Mouse (Mus musculus): ENCODE results near the gene Ankdd1a. TPM values are rescaled to one million over a fixed set of nuclear protein-coding genes. Genes with fewer than 3 reads are reported as not detected.

Ankdd1a gene
- polyA plus RNA-seq, 1 experiment from 2014 or later: 0.20 TPM

GRCm38 (mm10) chr9:65472769-65473168, 47.2 kb downstream of the Ankdd1a start:
- WGBS: 84% methylated on average over 4 of the region's 4 CpGs
- H3K9ac ChIP-seq (ENCODE audit: low read length): no peak overlapping the region
- no peaks in the 10 kb centered on the region for H3K4me1 ChIP-seq (replicated peaks; ENCODE audit: control insufficient read depth, insufficient read depth, low read length)
- H3K4me3 ChIP-seq (ENCODE audit: low read depth, low read length): no peak overlapping the region
- DNase-seq (ENCODE audit: low spot score): no peak
- no peaks in the 10 kb centered on the region for H3K27me3 ChIP-seq (ENCODE audit: control insufficient read depth, insufficient read depth, low read length)
- no peak overlapping the region for H3K27ac ChIP-seq (ENCODE audit: low read depth, low read length)
- H3K9me3 ChIP-seq (ENCODE audit: control insufficient read depth, low read length): no peaks in the 10 kb centered on the region
- no peak overlapping the region for H3K4me2 ChIP-seq (ENCODE audit: low read depth, low read length, severe bottlenecking)
- no peak for ATAC-seq (replicated peaks; ENCODE audit: low FRiP score)
- H3K36me3 ChIP-seq (ENCODE audit: control insufficient read depth, insufficient read depth, low read length): peaks cover 2% of the 10 kb centered on the region; the same call in 1 of the 2 replicates

GRCm38 (mm10) chr9:65467686-65468085, 52.3 kb downstream of the Ankdd1a start:
- WGBS: 77% methylated on average over 11 of the region's 11 CpGs
- Histone ChIP-seq H3K4me3 (ENCODE audit: low read depth, low read length) (no peak overlapping the region), H3K4me1 (replicated peaks; ENCODE audit: control insufficient read depth, insufficient read depth, low read length) (no peaks in the 10 kb centered on the region), H3K27me3 (ENCODE audit: control insufficient read depth, insufficient read depth, low read length) (no peaks in the 10 kb centered on the region), H3K36me3 (ENCODE audit: control insufficient read depth, insufficient read depth, low read length) (no peaks in the 10 kb centered on the region; the same call in 1 of the 2 replicates), H3K9me3 (ENCODE audit: control insufficient read depth, low read length) (no peaks in the 10 kb centered on the region), H3K9ac (ENCODE audit: low read length) (no peak overlapping the region), H3K4me2 (ENCODE audit: low read depth, low read length, severe bottlenecking) (no peak overlapping the region), H3K27ac (ENCODE audit: low read depth, low read length) (no peak overlapping the region)
- no peak for ATAC-seq (replicated peaks; ENCODE audit: low FRiP score)
- no peak for DNase-seq (ENCODE audit: low spot score)

- 92% methylated on average over 2 of the region's 2 CpGs for WGBS
- Histone ChIP-seq H3K9ac (ENCODE audit: low read length) (no peak overlapping the region), H3K4me2 (ENCODE audit: low read depth, low read length, severe bottlenecking) (no peak overlapping the region), H3K4me3 (ENCODE audit: low read depth, low read length) (no peak overlapping the region), H3K27me3 (ENCODE audit: control insufficient read depth, insufficient read depth, low read length) (no peaks in the 10 kb centered on the region), H3K9me3 (ENCODE audit: control insufficient read depth, low read length) (no peaks in the 10 kb centered on the region), H3K36me3 (ENCODE audit: control insufficient read depth, insufficient read depth, low read length) (no peaks in the 10 kb centered on the region; the same call in 1 of the 2 replicates), H3K27ac (ENCODE audit: low read depth, low read length) (no peak overlapping the region), H3K4me1 (replicated peaks; ENCODE audit: control insufficient read depth, insufficient read depth, low read length) (peaks cover 6% of the 10 kb centered on the region)
- no peak for DNase-seq (ENCODE audit: low spot score)
- no peak for ATAC-seq (replicated peaks; ENCODE audit: low FRiP score)
These were observed 54.8 kb downstream of the Ankdd1a start for GRCm38 (mm10) chr9:65465241-65465640.

GRCm38 (mm10) chr9:65464161-65464560, 55.8 kb downstream of the Ankdd1a start:
- no peaks in the 10 kb centered on the region for H3K9me3 ChIP-seq (ENCODE audit: control insufficient read depth, low read length)
- DNase-seq (ENCODE audit: low spot score) (no peak), ATAC-seq (replicated peaks; ENCODE audit: low FRiP score) (no peak)
- no peak overlapping the region for H3K4me2 ChIP-seq (ENCODE audit: low read depth, low read length, severe bottlenecking)
- H3K9ac ChIP-seq (ENCODE audit: low read length): no peak overlapping the region
- H3K27ac ChIP-seq (ENCODE audit: low read depth, low read length): no peak overlapping the region
- no peaks in the 10 kb centered on the region; the same call in 1 of the 2 replicates for H3K36me3 ChIP-seq (ENCODE audit: control insufficient read depth, insufficient read depth, low read length)
- H3K27me3 ChIP-seq (ENCODE audit: control insufficient read depth, insufficient read depth, low read length): no peaks in the 10 kb centered on the region
- WGBS: 87% methylated on average over 6 of the region's 6 CpGs
- peaks cover 6% of the 10 kb centered on the region for H3K4me1 ChIP-seq (replicated peaks; ENCODE audit: control insufficient read depth, insufficient read depth, low read length)
- no peak overlapping the region for H3K4me3 ChIP-seq (ENCODE audit: low read depth, low read length)

GRCm38 (mm10) chr9:65462544-65462943, 57.4 kb downstream of the Ankdd1a start:
- no peak overlapping the region for H3K27ac ChIP-seq (ENCODE audit: low read depth, low read length)
- H3K4me3 ChIP-seq (ENCODE audit: low read depth, low read length): no peak overlapping the region
- ATAC-seq (replicated peaks; ENCODE audit: low FRiP score) (no peak), DNase-seq (ENCODE audit: low spot score) (no peak)
- H3K36me3 ChIP-seq (ENCODE audit: control insufficient read depth, insufficient read depth, low read length): no peaks in the 10 kb centered on the region; the same call in 1 of the 2 replicates
- no peak overlapping the region for H3K4me2 ChIP-seq (ENCODE audit: low read depth, low read length, severe bottlenecking)
- peaks cover 6% of the 10 kb centered on the region for H3K4me1 ChIP-seq (replicated peaks; ENCODE audit: control insufficient read depth, insufficient read depth, low read length)
- H3K9me3 ChIP-seq (ENCODE audit: control insufficient read depth, low read length): no peaks in the 10 kb centered on the region
- no peaks in the 10 kb centered on the region for H3K27me3 ChIP-seq (ENCODE audit: control insufficient read depth, insufficient read depth, low read length)
- H3K9ac ChIP-seq (ENCODE audit: low read length): no peak overlapping the region
- 84% methylated on average over 5 of the region's 5 CpGs for WGBS

- peak; percentile 98 for ATAC-seq (replicated peaks; ENCODE audit: low FRiP score)
- peak within 1 kb of the TSS; percentile 75 for H3K4me2 ChIP-seq (ENCODE audit: low read depth, low read length, severe bottlenecking)
These were observed 59.1 kb downstream of the Ankdd1a start, which contains the start of gene Spg21 for GRCm38 (mm10) chr9:65460732-65461442. Gene Spg21 (plus strand): TSS chr9:65460947.

GRCm38 (mm10) chr9:65460198-65460597, 59.8 kb downstream of the Ankdd1a start:
- Histone ChIP-seq H3K4me3 (ENCODE audit: low read depth, low read length) (peak overlapping the region; percentile 71), H3K9ac (ENCODE audit: low read length) (peak overlapping the region; percentile 84)

More at GRCm38 (mm10) chr9:65460732-65461442, 59.1 kb downstream of the Ankdd1a start, which contains the start of gene Spg21:
- peak within 1 kb of the TSS; percentile 71 for H3K4me3 ChIP-seq (ENCODE audit: low read depth, low read length)
- H3K27ac ChIP-seq (ENCODE audit: low read depth, low read length): peak within 1 kb of the TSS; percentile 72; the same call in 1 of the 2 replicates
- H3K4me1 ChIP-seq (replicated peaks; ENCODE audit: control insufficient read depth, insufficient read depth, low read length): peaks cover 6% of the 10 kb centered on the region
- WGBS: 0% methylated on average over 52 of the region's 53 CpGs
- no peaks in the 10 kb centered on the region for H3K9me3 ChIP-seq (ENCODE audit: control insufficient read depth, low read length)
- H3K9ac ChIP-seq (ENCODE audit: low read length): peak within 1 kb of the TSS; percentile 84
- H3K27me3 ChIP-seq (ENCODE audit: control insufficient read depth, insufficient read depth, low read length): no peaks in the 10 kb centered on the region
- no peaks in the 10 kb centered on the region; the same call in 1 of the 2 replicates for H3K36me3 ChIP-seq (ENCODE audit: control insufficient read depth, insufficient read depth, low read length)
- DNase-seq (ENCODE audit: low spot score): peak; percentile 97

GRCm38 (mm10) chr9:65458975-65459374, 61.0 kb downstream of the Ankdd1a start:
- DNase-seq (ENCODE audit: low spot score) (no peak), ATAC-seq (replicated peaks; ENCODE audit: low FRiP score) (no peak)
- H3K4me2 ChIP-seq (ENCODE audit: low read depth, low read length, severe bottlenecking): no peak overlapping the region
- no peak overlapping the region for H3K4me3 ChIP-seq (ENCODE audit: low read depth, low read length)
- WGBS: 97% methylated on average over 2 of the region's 2 CpGs
- no peaks in the 10 kb centered on the region for H3K36me3 ChIP-seq (ENCODE audit: control insufficient read depth, insufficient read depth, low read length)
- H3K4me1 ChIP-seq (replicated peaks; ENCODE audit: control insufficient read depth, insufficient read depth, low read length): peaks cover 6% of the 10 kb centered on the region
- H3K9ac ChIP-seq (ENCODE audit: low read length): no peak overlapping the region
- H3K9me3 ChIP-seq (ENCODE audit: control insufficient read depth, low read length): no peaks in the 10 kb centered on the region
- no peak overlapping the region for H3K27ac ChIP-seq (ENCODE audit: low read depth, low read length)
- H3K27me3 ChIP-seq (ENCODE audit: control insufficient read depth, insufficient read depth, low read length): no peaks in the 10 kb centered on the region

More at GRCm38 (mm10) chr9:65460198-65460597, 59.8 kb downstream of the Ankdd1a start:
- Histone ChIP-seq H3K36me3 (ENCODE audit: control insufficient read depth, insufficient read depth, low read length) (no peaks in the 10 kb centered on the region), H3K4me1 (replicated peaks; ENCODE audit: control insufficient read depth, insufficient read depth, low read length) (peaks cover 6% of the 10 kb centered on the region), H3K4me2 (ENCODE audit: low read depth, low read length, severe bottlenecking) (peak overlapping the region; percentile 75; the same call in 1 of the 2 replicates), H3K9me3 (ENCODE audit: control insufficient read depth, low read length) (no peaks in the 10 kb centered on the region), H3K27me3 (ENCODE audit: control insufficient read depth, insufficient read depth, low read length) (no peaks in the 10 kb centered on the region), H3K27ac (ENCODE audit: low read depth, low read length) (peak overlapping the region; percentile 19; the same call in 1 of the 2 replicates)
- ATAC-seq (replicated peaks; ENCODE audit: low FRiP score): peak; percentile 21
- no peak for DNase-seq (ENCODE audit: low spot score)
- 40% methylated on average over 3 of the region's 3 CpGs for WGBS
